Mouse (Mus musculus): Measurements from ENCODE around the gene Jakmip3. TPM values are rescaled to one million over a fixed set of nuclear protein-coding genes. Genes with fewer than 3 reads are reported as not detected.
A peak's percentile ranks its signal among the peaks of the same experiment; 100 is the strongest.

The Jakmip3 gene
- total and polyA plus RNA-seq, 3 experiments = not detected

DNA sequence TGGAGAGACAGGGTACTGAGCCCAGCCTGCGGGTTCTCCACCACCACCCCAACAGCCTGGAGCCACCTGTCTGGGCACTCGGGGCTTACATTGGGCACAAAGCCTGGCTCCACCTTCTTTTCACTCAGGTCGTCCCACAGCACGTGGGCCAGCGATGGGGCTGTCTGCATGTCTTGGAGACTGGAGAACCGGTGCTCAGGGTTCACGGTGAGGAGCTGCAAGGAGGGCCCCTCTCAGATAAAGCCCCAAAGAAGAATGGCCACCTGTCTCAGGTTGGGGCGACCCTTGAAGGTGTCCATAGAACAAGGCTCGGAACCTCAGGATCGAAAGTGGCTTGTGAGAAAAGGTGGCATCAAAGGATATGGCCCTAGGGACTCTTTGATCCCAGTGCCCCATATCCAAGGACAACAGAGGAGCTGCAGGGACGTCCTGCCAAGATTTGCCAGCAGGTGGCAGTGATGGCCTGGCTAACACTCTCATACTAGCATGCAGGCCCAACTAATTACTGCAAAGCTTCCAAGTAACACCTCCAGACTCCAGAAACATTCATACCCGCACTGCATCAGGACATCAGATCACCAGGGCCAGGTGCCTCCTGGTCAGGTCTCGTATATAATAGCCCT lies 178.7 kb downstream of the Jakmip3 start:
- Histone ChIP-seq H3K9ac (ENCODE audit: control insufficient read depth, low read depth, low read length, poor library complexity, severe bottlenecking) (no peak overlapping the region), H3K79me2 (ENCODE audit: control insufficient read depth, insufficient read depth, low read length, poor library complexity) (no peaks in the 10 kb centered on the region), H3K27ac (ENCODE audit: control insufficient read depth, low read depth, low read length) (no peak overlapping the region), H3K36me3 (ENCODE audit: control insufficient read depth in 1 of 2, insufficient read depth in 2 of 2, low read length in 2 of 2) (no peaks in the 10 kb centered on the region), H3K4me1 (ENCODE audit: control insufficient read depth in 1 of 2, insufficient read depth in 2 of 2, low read length in 2 of 2) (no peaks in the 10 kb centered on the region), H3K9me3 (replicated peaks; ENCODE audit: insufficient read depth, low read length) (no peaks in the 10 kb centered on the region), H3K4me3 (ENCODE audit: control insufficient read depth in 1 of 2, insufficient read depth in 1 of 2, low read depth in 2 of 2, low read length in 2 of 2) (no peak overlapping the region), H3K27me3 (ENCODE audit: control insufficient read depth in 1 of 2, insufficient read depth in 2 of 2, low read length in 2 of 2) (no peaks in the 10 kb centered on the region)
- peak; percentile 35 for DNase-seq (ENCODE audit: low read depth, low spot score)
- no peak for TF ChIP-seq EP300 (IDR thresholded peaks at IDR 0.05; ENCODE audit: low read depth in 1 of 2, low read length in 2 of 2)
- TF ChIP-seq MAZ (IDR thresholded peaks at IDR 0.05; ENCODE audit: low read depth, low read length) = no peak
- TF ChIP-seq TBP (IDR thresholded peaks at IDR 0.05; ENCODE audit: low read depth, low read length) = no peak
- no peak for TF ChIP-seq POLR2AphosphoS2 (IDR thresholded peaks at IDR 0.05; ENCODE audit: low read length)
- TF ChIP-seq RCOR1 (IDR thresholded peaks at IDR 0.05; ENCODE audit: low read depth, low read length) = no peak
- no peak for TF ChIP-seq ZMIZ1 (IDR thresholded peaks at IDR 0.05; ENCODE audit: low read depth, low read length)
- no peak for TF ChIP-seq NELFE (IDR thresholded peaks at IDR 0.05; ENCODE audit: low read depth, low read length)
- TF ChIP-seq MAFK (IDR thresholded peaks at IDR 0.05; ENCODE audit: borderline replicate concordance, low read depth, low read length) = no peak
- TF ChIP-seq SMC3 (IDR thresholded peaks at IDR 0.05; ENCODE audit: low read depth, low read length) = peak; percentile 57
- TF ChIP-seq POLR2A (IDR thresholded peaks at IDR 0.05; ENCODE audit: control insufficient read depth in 1 of 2, insufficient read depth in 1 of 2, low read depth in 1 of 2, low read length in 2 of 2, poor library complexity in 1 of 2) = no peak
- no peak for TF ChIP-seq TCF12 (IDR thresholded peaks at IDR 0.05; ENCODE audit: low read depth, low read length)
- TF ChIP-seq MAX (IDR thresholded peaks at IDR 0.05; ENCODE audit: low read length) = no peak
- no peak for TF ChIP-seq MYC (IDR thresholded peaks at IDR 0.05; ENCODE audit: low read depth, low read length)
- no peak for TF ChIP-seq NRF1 (IDR thresholded peaks at IDR 0.05; ENCODE audit: insufficient read depth, low read depth, low read length, poor library complexity, severe bottlenecking)
- no peak for TF ChIP-seq JUND (IDR thresholded peaks at IDR 0.05; ENCODE audit: low read depth, low read length)
- TF ChIP-seq TAL1 (IDR thresholded peaks at IDR 0.05; ENCODE audit: low read length) = no peak
- no peak for TF ChIP-seq BHLHE40 (IDR thresholded peaks at IDR 0.05; ENCODE audit: borderline replicate concordance, low read depth, low read length)
- no peak for TF ChIP-seq GABPA (IDR thresholded peaks at IDR 0.05; ENCODE audit: low read depth, low read length)
- peak; percentile 51 to 75 (median 67) for TF ChIP-seq CTCF (IDR thresholded peaks at IDR 0.05 in 2 of 3, conservative IDR thresholded peaks at IDR 0.05 in 1 of 3; ENCODE audit: control insufficient read depth in 1 of 3, insufficient read depth in 1 of 3, low read depth in 2 of 3, low read length in 3 of 3, poor library complexity in 1 of 3, severe bottlenecking in 1 of 3)
- no peak for TF ChIP-seq ETS1 (IDR thresholded peaks at IDR 0.05; ENCODE audit: low read depth, low read length)
- no peak for TF ChIP-seq USF2 (IDR thresholded peaks at IDR 0.05; ENCODE audit: borderline replicate concordance in 1 of 2, insufficient read depth in 1 of 2, low read depth in 1 of 2, low read length in 2 of 2)
- no peak for TF ChIP-seq KAT2A (conservative IDR thresholded peaks at IDR 0.05; ENCODE audit: low read depth, low read length)
- TF ChIP-seq ZKSCAN1 (IDR thresholded peaks at IDR 0.05; ENCODE audit: low read depth, low read length) = no peak
- no peak for TF ChIP-seq ELF1 (IDR thresholded peaks at IDR 0.05; ENCODE audit: low read depth, low read length)
- TF ChIP-seq RAD21 (IDR thresholded peaks at IDR 0.05; ENCODE audit: low read depth, low read length) = peak; percentile 68
- peak; percentile 23; the same call in 1 of the 2 replicates for TF ChIP-seq ZC3H11A (IDR thresholded peaks at IDR 0.05; ENCODE audit: low read depth, low read length)

Measured in MEL (cell line).